Mouse (Mus musculus): ENCODE data around the gene Cdkn2aipnl.

DNA sequence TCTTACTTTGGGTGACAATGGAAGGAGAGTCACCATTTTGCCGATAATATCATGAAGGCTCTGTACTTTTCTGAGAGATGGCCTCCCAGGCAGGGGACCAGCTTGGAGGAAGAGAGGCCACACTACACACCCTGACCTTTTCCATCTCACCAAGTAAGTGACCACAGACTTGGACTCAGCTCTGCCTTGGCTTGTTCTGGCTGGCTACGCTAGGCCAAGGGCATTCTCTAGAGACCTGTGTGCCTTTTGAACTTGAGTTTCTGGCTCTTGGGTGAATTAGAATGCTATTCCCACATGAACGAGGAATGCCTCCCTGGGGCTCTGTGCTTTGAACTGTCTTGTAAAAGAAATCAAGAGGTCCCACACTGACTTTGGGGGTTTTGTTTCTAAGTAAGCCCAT lies 33.2 kb upstream of the Cdkn2aipnl start:
- TF ChIP-seq CTCF (IDR thresholded peaks at IDR 0.05; ENCODE audit: borderline replicate concordance, control insufficient read depth, extremely low read depth, insufficient read depth, low read length, poor library complexity) (no peak), POLR2A (IDR thresholded peaks at IDR 0.05; ENCODE audit: control insufficient read depth, extremely low read depth, insufficient read depth, low read length, poor library complexity) (no peak)
